Comparison of ENCODE assay signal across 16 mouse cellular contexts in genomic region chr19:24540952-24541668, GRCm38 (mm10).
"Had no signal": no experiment of that assay in that cellular context is flagged by ENCODE, and none has a peak within 500 bp of the region (broad histone marks: within the 10 kb centered on the region; RNA-seq: fewer than 3 reads in every experiment).

No protein-coding gene starts in this region.

- H3K4me2 ChIP-seq: limb, embryonic 15.5 days; liver, embryonic 15.5 days; lung, embryonic 14.5 days; midbrain, embryonic 12.5 days; neural tube, embryonic 13.5 days had no signal

- H3K4me3 ChIP-seq: limb, embryonic 15.5 days; liver, embryonic 15.5 days; midbrain, embryonic 12.5 days; neural tube, embryonic 13.5 days had no signal

- DNase-seq: kidney, postnatal 36 days; layer of hippocampus, adult 9-11 months; layer of hippocampus, postnatal 36 days; lung, embryonic 14.5 days; lung, postnatal 10 days; lung, postnatal 4 days; right cerebral cortex, postnatal 4 days; spleen, adult 18-20 months; thymus, adult 2 months; thymus, postnatal 25 days had no signal

- H3K9me3 ChIP-seq: limb, embryonic 15.5 days; liver, embryonic 15.5 days; midbrain, embryonic 12.5 days; neural tube, embryonic 13.5 days had no signal

- H3K27ac ChIP-seq: kidney, postnatal 0 days; limb, embryonic 15.5 days; liver, embryonic 15.5 days; midbrain, embryonic 12.5 days; neural tube, embryonic 13.5 days had no signal

- ATAC-seq: midbrain, embryonic 16.5 days had no signal

- H3K4me1 ChIP-seq: limb, embryonic 15.5 days; neural tube, embryonic 13.5 days had no signal

- H3K27me3 ChIP-seq: limb, embryonic 15.5 days; liver, embryonic 15.5 days; midbrain, embryonic 12.5 days; neural tube, embryonic 13.5 days had no signal

- H3K36me3 ChIP-seq: limb, embryonic 15.5 days; liver, embryonic 15.5 days; midbrain, embryonic 12.5 days; neural tube, embryonic 13.5 days had no signal

- H3K9ac ChIP-seq: limb, embryonic 15.5 days; liver, embryonic 15.5 days; lung, embryonic 14.5 days; midbrain, embryonic 12.5 days; neural tube, embryonic 13.5 days had no signal
